Mouse (Mus musculus) MEL (cell line): Measurements from ENCODE around the gene Dscam. TPM values are rescaled to one million over a fixed set of nuclear protein-coding genes. Genes with fewer than 3 reads are reported as not detected.

Experiments used
- DNase-seq: peaks from one replicate; pipeline ENCODE4 v3.0.0; 2011; ENCODE audit warnings: low read depth, low spot score
- H3K27ac ChIP-seq: 2 replicates; pipeline ENCODE4 v1.5.1; 2012; ENCODE audit warnings: low read depth, mild to moderate bottlenecking, control low read depth, low read length, moderate library complexity; ENCODE audit not compliant: control insufficient read depth
- H3K27me3 ChIP-seq, 2 experiments: fragments of 150-350 bp in 1 of 2; sonication (generic) in 1 of 2; 2 replicates each; pipeline ENCODE4 v1.6.1; 2012; ENCODE audit warnings: low read length in 2 of 2, mild to moderate bottlenecking in 2 of 2, improper control_type of control experiment in 1 of 2, moderate library complexity in 1 of 2; ENCODE audit not compliant: insufficient read depth in 2 of 2, control insufficient read depth in 1 of 2
- H3K36me3 ChIP-seq, 2 experiments: 2 replicates each; pipeline ENCODE4 v1.6.1; 2012 to 2014; ENCODE audit warnings: low read length in 2 of 2, improper control_type of control experiment in 1 of 2, inconsistent platforms in 1 of 2, mild to moderate bottlenecking in 1 of 2; ENCODE audit not compliant: insufficient read depth in 2 of 2, control insufficient read depth in 1 of 2
- H3K4me1 ChIP-seq, 2 experiments: fragments of 150-350 bp in 1 of 2; sonication (generic) in 1 of 2; 2 replicates each; pipeline ENCODE4 v1.6.1; 2012; ENCODE audit warnings: low read length in 2 of 2, improper control_type of control experiment in 1 of 2, mild to moderate bottlenecking in 1 of 2; ENCODE audit not compliant: insufficient read depth in 2 of 2, control insufficient read depth in 1 of 2
- H3K4me3 ChIP-seq, 2 experiments: fragments of 150-350 bp in 1 of 2; sonication (generic) in 1 of 2; 2 replicates each; pipeline ENCODE4 v1.5.1; 2012; ENCODE audit warnings: low read depth in 2 of 2, low read length in 2 of 2, mild to moderate bottlenecking in 2 of 2, moderate library complexity in 2 of 2, control low read depth in 1 of 2, improper control_type of control experiment in 1 of 2; ENCODE audit not compliant: control insufficient read depth in 1 of 2, insufficient read depth in 1 of 2
- H3K79me2 ChIP-seq: 2 replicates; pipeline ENCODE4 v1.6.1; 2012; ENCODE audit warnings: mild to moderate bottlenecking, low read length, moderate library complexity; ENCODE audit not compliant: control insufficient read depth, poor library complexity, insufficient read depth
- H3K9ac ChIP-seq: 2 replicates; pipeline ENCODE4 v1.6.1; 2012; ENCODE audit warnings: low read depth, mild to moderate bottlenecking, control low read depth, low read length, moderate library complexity; ENCODE audit not compliant: control insufficient read depth, poor library complexity, severe bottlenecking
- H3K9me3 ChIP-seq: fragments of 150-350 bp; sonication (generic); replicated peaks from 2 replicates; pipeline ENCODE4 v1.6.1; 2012; ENCODE audit warnings: mild to moderate bottlenecking, low read length, improper control_type of control experiment, moderate library complexity; ENCODE audit not compliant: insufficient read depth
- CTCF ChIP-seq, 3 experiments: IDR thresholded peaks in 2 of 3; conservative IDR thresholded peaks in 1 of 3; 2 replicates each; pipeline ENCODE4 v1.5.1; 2011 to 2012; ENCODE audit warnings: low read length in 3 of 3, low read depth in 2 of 3, mild to moderate bottlenecking in 2 of 3, improper control_type of control experiment in 1 of 3, inconsistent platforms in 1 of 3, mixed read lengths in 1 of 3, moderate library complexity in 1 of 3; ENCODE audit not compliant: control insufficient read depth in 1 of 3, insufficient read depth in 1 of 3, poor library complexity in 1 of 3, severe bottlenecking in 1 of 3
- GABPA ChIP-seq: IDR thresholded peaks from 2 replicates; pipeline ENCODE4 v1.6.1; 2012; ENCODE audit warnings: low read depth, mild to moderate bottlenecking, inconsistent platforms, low read length, improper control_type of control experiment, moderate library complexity
- JUND ChIP-seq: IDR thresholded peaks from 2 replicates; pipeline ENCODE4 v1.6.1; 2011; ENCODE audit warnings: low read depth, mild to moderate bottlenecking, improper control_type of control experiment, low read length
- MAZ ChIP-seq: IDR thresholded peaks from 2 replicates; pipeline ENCODE4 v1.6.1; 2012; ENCODE audit warnings: low read depth, mild to moderate bottlenecking, inconsistent platforms, low read length, improper control_type of control experiment
- POLR2A ChIP-seq, 2 experiments: IDR thresholded peaks; 2 replicates each; pipeline ENCODE4 v1.6.1; 2011 to 2012; ENCODE audit warnings: low read length in 2 of 2, mild to moderate bottlenecking in 2 of 2, control low read depth in 1 of 2, improper control_type of control experiment in 1 of 2, low read depth in 1 of 2, moderate library complexity in 1 of 2; ENCODE audit not compliant: control insufficient read depth in 1 of 2, insufficient read depth in 1 of 2, poor library complexity in 1 of 2
- POLR2AphosphoS2 ChIP-seq: IDR thresholded peaks from 2 replicates; pipeline ENCODE4 v1.6.1; 2011; ENCODE audit warnings: low read length, improper control_type of control experiment
- POLR2AphosphoS5 ChIP-seq: IDR thresholded peaks from 2 replicates; pipeline ENCODE4 v1.6.1; 2012; ENCODE audit warnings: low read depth, borderline replicate concordance, mild to moderate bottlenecking, inconsistent platforms, low read length, moderate library complexity, mixed read lengths
- USF1 ChIP-seq: IDR thresholded peaks from 2 replicates; pipeline ENCODE4 v1.6.1; 2014; ENCODE audit warnings: low read depth, mild to moderate bottlenecking, inconsistent platforms, low read length, improper control_type of control experiment, moderate library complexity
- ZMIZ1 ChIP-seq: IDR thresholded peaks from 2 replicates; pipeline ENCODE4 v1.6.1; 2012; ENCODE audit warnings: low read depth, mild to moderate bottlenecking, inconsistent platforms, low read length, improper control_type of control experiment, moderate library complexity
- ZNF384 ChIP-seq: IDR thresholded peaks from 2 replicates; pipeline ENCODE4 v1.6.1; 2012; ENCODE audit warnings: low read depth, mild to moderate bottlenecking, inconsistent platforms, low read length, improper control_type of control experiment
- polyA plus RNA-seq, 2 experiments: library from polyadenylated mRNA; stranded (reverse) in 1 of 2; unstranded in 1 of 2; fragments of >175 nt in 1 of 2; fragments of >200 nt in 1 of 2; gene quantifications; 2 replicates each; pipeline versions ENCODE4 v1.2.1 to v1.2.4; 2012; ENCODE audit warnings: low replicate concordance in 2 of 2, low read depth in 1 of 2; ENCODE audit not compliant: insufficient read length in 2 of 2, insufficient read depth in 1 of 2, missing spikeins in 1 of 2
- total RNA-seq: library from RNA; depleted of rRNA; stranded (reverse); fragments of 300-350 nt; gene quantifications from 2 replicates; pipeline ENCODE4 v1.2.3, GENCODE M21; 2012

Dscam gene
- total and polyA plus RNA-seq, 3 experiments, result not detected

DNA sequence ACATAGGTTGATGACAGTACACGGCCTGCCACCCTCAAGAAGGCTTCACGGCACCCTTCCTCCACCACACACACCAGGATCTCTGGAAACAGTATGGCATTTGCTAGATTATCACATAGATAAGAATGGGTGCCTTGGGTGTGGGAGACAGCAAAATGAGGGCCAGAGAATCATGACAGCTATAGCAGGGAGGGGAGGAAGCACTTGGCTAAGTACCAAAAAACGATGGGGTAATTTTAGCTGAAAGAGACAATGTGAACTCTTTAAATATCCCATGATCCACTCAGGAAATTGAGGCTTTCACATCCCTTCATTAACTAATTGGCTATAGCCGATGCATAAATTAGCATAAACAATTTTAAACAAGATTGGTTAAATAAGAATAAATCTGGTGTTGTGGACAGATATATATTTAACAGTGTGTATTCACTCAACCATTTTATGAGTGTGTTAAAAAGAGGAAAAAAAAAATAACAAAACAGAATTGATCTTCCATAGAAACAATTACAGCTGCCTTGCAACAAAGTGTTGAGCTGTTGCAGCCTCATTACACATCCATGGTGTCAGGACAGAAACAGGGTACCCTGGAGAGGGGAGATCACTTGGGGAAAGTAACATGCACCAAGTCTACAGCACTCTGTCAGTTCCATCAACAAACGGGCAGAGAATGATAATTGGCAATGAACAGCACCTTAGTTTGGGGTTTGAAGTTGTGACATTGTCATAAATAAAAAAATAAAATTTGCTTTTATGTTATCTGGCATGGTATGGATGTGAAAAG lies 427.9 kb downstream of the Dscam start:
- H3K4me1 ChIP-seq, result no peaks in the 10 kb centered on the region
- no peak overlapping the region for H3K9ac ChIP-seq
- no peak overlapping the region for H3K27ac ChIP-seq
- no peaks in the 10 kb centered on the region for H3K36me3 ChIP-seq
- no peak overlapping the region for H3K4me3 ChIP-seq
- no peaks in the 10 kb centered on the region for H3K79me2 ChIP-seq
- no peak for TF ChIP-seq POLR2AphosphoS2
- TF ChIP-seq POLR2AphosphoS5, result no peak
- no peak for TF ChIP-seq GABPA
- TF ChIP-seq, all 39 proteins: peak for 0
- H3K27me3 ChIP-seq, result no peaks in the 10 kb centered on the region
- no peak for DNase-seq
- no peaks in the 10 kb centered on the region for H3K9me3 ChIP-seq

- H3K27me3 ChIP-seq, result no peaks in the 10 kb centered on the region
- no peak for DNase-seq
- no peak overlapping the region for H3K4me3 ChIP-seq
- TF ChIP-seq CTCF (IDR thresholded peaks at IDR 0.05 in 2 of 3, conservative IDR thresholded peaks at IDR 0.05 in 1 of 3; ENCODE audit: control insufficient read depth in 1 of 3, insufficient read depth in 1 of 3, low read depth in 2 of 3, low read length in 3 of 3, poor library complexity in 1 of 3, severe bottlenecking in 1 of 3) (no peak), ZNF384 (no peak), POLR2A (IDR thresholded peaks at IDR 0.05; ENCODE audit: control insufficient read depth in 1 of 2, insufficient read depth in 1 of 2, low read depth in 1 of 2, low read length in 2 of 2, poor library complexity in 1 of 2) (no peak)
- no peak overlapping the region for H3K9ac ChIP-seq
- H3K9me3 ChIP-seq, result no peaks in the 10 kb centered on the region
- no peaks in the 10 kb centered on the region for H3K36me3 ChIP-seq
- H3K4me1 ChIP-seq, result no peaks in the 10 kb centered on the region
- no peaks in the 10 kb centered on the region for H3K79me2 ChIP-seq
- no peak overlapping the region for H3K27ac ChIP-seq
Measured at GRCm38 (mm10) chr16:96741336-96741735, 429.2 kb downstream of the Dscam start.

DNA sequence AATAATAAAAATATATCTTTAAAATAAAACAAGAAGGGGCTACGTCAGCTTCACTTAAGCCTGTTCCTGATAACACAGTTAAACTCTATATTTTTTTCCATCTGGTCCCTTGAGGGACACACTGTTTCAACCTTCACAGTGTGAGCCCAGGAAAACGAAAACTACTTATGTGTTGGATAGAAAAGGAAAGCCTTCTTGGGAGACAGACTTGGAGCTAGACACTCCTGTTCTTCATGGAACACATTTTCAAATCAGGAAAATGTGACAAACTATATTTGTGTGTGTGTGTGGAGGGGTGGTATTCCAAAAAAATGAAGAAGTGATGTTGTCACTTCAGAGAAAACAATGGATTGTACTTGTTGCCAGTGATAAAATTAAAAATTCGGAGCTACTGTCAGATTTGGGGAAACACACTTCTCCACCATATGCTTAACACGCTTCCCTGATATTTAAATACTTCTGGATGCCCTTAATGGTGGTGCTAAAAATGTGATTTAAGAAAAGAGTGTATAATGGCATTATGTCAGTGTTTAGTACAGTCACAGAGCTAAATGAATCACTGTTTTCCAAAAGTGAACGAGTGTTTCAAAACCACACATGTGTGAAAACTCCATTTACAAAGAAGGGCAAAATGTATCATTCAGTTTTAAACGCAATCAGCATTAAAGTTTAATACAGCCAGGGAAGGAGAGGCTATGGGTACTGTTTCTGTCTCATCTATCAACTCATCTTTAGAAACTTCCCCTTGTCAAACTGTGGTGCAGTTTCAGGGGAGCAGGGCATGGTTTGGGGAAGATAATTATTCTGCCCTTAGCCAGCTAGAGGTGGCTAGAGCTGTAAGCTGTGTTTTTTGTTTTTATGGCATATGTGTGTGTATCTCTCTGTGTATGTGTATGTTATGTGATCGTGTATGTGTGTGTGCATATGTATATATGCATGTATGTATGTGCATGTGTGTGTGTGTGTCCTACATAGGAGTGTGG lies 430.2 kb downstream of the Dscam start:
- DNase-seq, result no peak
- Histone ChIP-seq H3K79me2 (no peaks in the 10 kb centered on the region), H3K27me3 (no peaks in the 10 kb centered on the region), H3K36me3 (no peaks in the 10 kb centered on the region), H3K9ac (no peak overlapping the region), H3K4me1 (no peaks in the 10 kb centered on the region), H3K27ac (no peak overlapping the region), H3K4me3 (no peak overlapping the region), H3K9me3 (no peaks in the 10 kb centered on the region)
- TF ChIP-seq ZMIZ1 (no peak), CTCF (IDR thresholded peaks at IDR 0.05 in 2 of 3, conservative IDR thresholded peaks at IDR 0.05 in 1 of 3; ENCODE audit: control insufficient read depth in 1 of 3, insufficient read depth in 1 of 3, low read depth in 2 of 3, low read length in 3 of 3, poor library complexity in 1 of 3, severe bottlenecking in 1 of 3) (no peak), JUND (no peak), USF1 (no peak), MAZ (no peak), GABPA (no peak)
